Mouse (Mus musculus) testis, adult 10 weeks (tissue): Measurements from ENCODE around the gene Nr1h3. TPM values are rescaled to one million over a fixed set of nuclear protein-coding genes. Genes with fewer than 3 reads are reported as not detected.

ENCODE experiments used
- polyA plus RNA-seq: library from polyadenylated mRNA; stranded (reverse); fragments of 350-450 nt; fragmentation: Illumina TruSeq; extraction: RNeasy Lipid Tissue Mini Kit (QIAGEN cat#74804); gene quantifications from one replicate; pipeline ENCODE4 v1.2.3, GENCODE M21; 2014; ENCODE audit warnings: low read depth, low replicate concordance

The Nr1h3 gene
- polyA plus RNA-seq = 0.59 TPM

DNA sequence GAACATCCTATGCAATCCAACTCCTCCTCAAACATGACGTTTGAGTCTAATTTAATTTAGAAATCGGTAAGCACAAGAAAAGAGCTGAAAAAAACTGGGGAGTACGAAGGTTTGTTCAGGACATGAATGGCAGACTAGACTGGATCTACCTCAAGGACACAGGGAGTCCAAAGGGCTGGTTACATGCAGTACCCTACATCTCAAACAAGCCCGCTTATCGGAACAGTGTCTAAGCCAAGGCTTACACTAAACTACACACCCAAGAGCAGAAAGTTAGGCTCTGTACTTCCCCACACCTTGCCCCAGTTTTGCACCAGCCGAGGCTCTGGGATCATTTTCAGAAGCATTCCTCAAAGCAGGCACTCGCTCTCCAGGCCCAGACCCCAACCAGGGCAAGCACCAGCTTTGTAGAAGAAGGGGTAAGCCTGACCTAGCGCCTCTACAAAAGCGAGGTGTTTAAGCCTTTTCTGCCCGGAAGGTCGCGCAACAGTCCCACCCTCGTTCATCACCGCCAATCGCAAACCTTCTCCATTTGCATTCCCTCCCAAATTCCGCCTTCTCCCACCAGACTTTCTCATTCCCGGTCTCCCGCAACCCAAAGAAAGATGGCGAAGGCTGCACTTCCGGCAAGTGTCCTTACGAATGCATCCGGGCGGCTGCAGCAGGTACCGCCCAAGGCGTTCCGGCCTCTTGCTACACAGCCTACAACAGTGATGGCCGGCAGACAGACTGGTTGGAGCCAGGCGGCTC lies at the start of gene Nr1h3, which contains the start of gene Acp2:
Gene Nr1h3, minus strand, starts transcription at position 613 of the 750 bp plus-strand sequence.
Gene Acp2, plus strand, starts transcription at position 664 of the 750 bp plus-strand sequence.

DNA sequence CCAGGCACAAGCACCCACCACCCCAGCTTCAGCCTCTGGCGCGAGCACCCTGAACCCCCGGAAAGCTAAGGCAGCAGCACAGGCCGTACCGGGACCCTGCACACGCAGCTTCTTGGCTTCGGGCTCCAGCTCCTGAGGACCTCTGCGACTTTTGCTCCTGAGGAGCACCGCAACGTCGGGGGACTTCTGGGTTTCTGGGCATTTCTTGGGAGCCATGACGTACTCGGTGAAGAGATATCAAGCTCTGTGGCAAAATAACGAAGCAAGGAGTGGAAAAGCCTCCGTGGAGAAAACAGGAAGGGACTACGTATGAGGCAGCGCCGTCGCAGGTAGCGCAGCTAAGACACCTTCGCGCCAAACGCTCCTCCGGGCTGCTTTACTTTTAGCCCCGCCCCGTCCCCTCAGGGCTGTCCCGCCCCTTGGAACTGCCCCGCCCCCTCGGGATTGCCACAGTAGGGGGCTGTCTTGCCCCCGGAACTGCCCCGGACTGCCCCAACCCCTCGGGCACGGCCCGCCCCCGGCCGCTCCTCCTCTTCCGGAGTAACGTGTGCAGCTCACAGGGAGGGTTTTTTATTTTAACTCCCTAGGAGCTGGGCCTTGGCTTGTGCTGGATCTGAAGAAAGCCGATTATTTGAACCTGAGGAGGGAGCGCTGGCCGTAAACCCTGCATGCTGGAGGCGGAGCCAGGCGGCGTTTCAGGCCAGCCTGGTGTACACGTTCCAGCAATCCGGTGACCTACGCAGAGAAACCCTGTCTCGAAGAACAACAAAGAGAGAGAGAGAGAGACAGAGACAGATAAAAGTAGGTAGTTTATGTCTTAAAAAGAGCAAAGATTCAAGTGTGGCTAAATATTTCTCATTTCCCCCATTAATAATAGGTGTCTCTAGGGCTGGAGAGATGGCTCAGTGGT lies 34.2 kb upstream of the Nr1h3 start, which contains the start of gene Ddb2:
Gene Ddb2, minus strand, starts transcription at position 382 of the 910 bp plus-strand sequence.

GRCm38 (mm10) chr2:91183711-91184405 lies 18.8 kb downstream of the Nr1h3 start, which contains the start of gene Madd:
Madd (minus strand) TSS chr2:91183837.

Other genes starting within 250 kb of the Nr1h3 start
- not detected for gene Rapsn, start 167.2 kb downstream of the Nr1h3 start, polyA plus RNA-seq
- gene Psmc3, start 148.8 kb downstream of the Nr1h3 start, polyA plus RNA-seq = 727 TPM
- 6.5 TPM for gene Slc39a13, start 132.4 kb downstream of the Nr1h3 start, polyA plus RNA-seq
- gene Spi1, start 120.4 kb downstream of the Nr1h3 start, polyA plus RNA-seq = 1.7 TPM
- not detected for gene Mybpc3, start 84.7 kb downstream of the Nr1h3 start, polyA plus RNA-seq
- gene Madd, start 19.0 kb downstream of the Nr1h3 start, polyA plus RNA-seq = 3.1 TPM
- gene Acp2, start 51 bp upstream of the Nr1h3 start, polyA plus RNA-seq = 11.8 TPM
- gene Ddb2, start 34.1 kb upstream of the Nr1h3 start, polyA plus RNA-seq = 16.6 TPM
- gene Pacsin3, start 53.1 kb upstream of the Nr1h3 start, polyA plus RNA-seq = 0.59 TPM
- gene Arfgap2, start 62.1 kb upstream of the Nr1h3 start, polyA plus RNA-seq = 23.0 TPM
- 42.6 TPM for gene 1110051M20Rik, start 241.9 kb upstream of the Nr1h3 start, polyA plus RNA-seq